Mouse (Mus musculus) splenic B cell, adult 2 months (primary cell): ENCODE measurements around the gene Ndufs8.

ENCODE experiments used
- DNase-seq: peaks from one replicate; pipeline ENCODE4 v3.0.0-alpha.2; 2011; ENCODE audit warnings: low read depth, low spot score
- H3K27me3 ChIP-seq: 2 replicates; pipeline ENCODE4 v1.6.1; 2012; ENCODE audit warnings: mild to moderate bottlenecking, low read length, moderate library complexity, mixed read lengths; ENCODE audit not compliant: control insufficient read depth, poor library complexity, insufficient read depth, severe bottlenecking
- H3K36me3 ChIP-seq: 2 replicates; pipeline ENCODE4 v1.6.1; 2012; ENCODE audit warnings: mild to moderate bottlenecking, low read length, moderate library complexity, mixed read lengths; ENCODE audit not compliant: control insufficient read depth, poor library complexity, insufficient read depth, severe bottlenecking

Ndufs8 gene

DNA sequence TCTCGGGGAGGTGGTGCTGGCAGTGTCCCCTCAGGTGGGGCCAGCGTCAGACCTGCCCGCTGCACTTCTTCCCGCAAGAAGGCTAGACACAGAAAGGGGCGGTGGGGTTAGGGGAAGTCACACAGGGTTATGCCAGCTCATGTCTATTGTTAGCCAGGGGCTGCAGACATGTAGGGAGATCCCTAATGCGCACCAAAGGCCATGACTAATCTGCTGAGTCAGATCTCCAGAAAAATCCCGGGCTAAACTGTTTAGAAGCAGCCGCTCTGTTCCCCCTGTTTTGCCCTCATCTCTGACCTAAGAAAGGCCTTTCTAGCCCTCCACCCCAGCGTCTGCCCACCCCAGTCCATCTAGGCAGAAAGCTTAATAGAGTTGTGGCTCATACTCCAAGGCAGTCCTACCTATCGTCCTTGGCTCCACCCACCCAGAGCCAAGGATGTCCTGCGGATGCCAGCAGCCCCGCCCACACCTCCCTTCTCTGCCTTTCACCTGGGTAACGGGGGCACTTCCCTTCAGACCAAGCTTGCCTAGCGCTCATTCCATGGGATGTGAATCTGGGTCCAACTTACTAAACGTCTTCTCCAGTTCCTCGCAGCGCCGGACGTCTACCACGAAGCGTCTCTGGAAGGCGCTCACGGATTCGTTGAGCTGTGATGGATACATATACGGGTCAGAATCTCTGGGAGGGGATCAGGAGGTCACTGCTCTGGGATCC is 8.8 kb downstream of the Ndufs8 start:
- no peak for DNase-seq
- no peaks in the 10 kb centered on the region for H3K27me3 ChIP-seq
- peaks cover 9% of the 10 kb centered on the region for H3K36me3 ChIP-seq

- Histone ChIP-seq H3K36me3 (peaks cover 9% of the 10 kb centered on the region), H3K27me3 (no peaks in the 10 kb centered on the region)
Measured at GRCm38 (mm10) chr19:3902966-3903365, 9.6 kb downstream of the Ndufs8 start.

DNA sequence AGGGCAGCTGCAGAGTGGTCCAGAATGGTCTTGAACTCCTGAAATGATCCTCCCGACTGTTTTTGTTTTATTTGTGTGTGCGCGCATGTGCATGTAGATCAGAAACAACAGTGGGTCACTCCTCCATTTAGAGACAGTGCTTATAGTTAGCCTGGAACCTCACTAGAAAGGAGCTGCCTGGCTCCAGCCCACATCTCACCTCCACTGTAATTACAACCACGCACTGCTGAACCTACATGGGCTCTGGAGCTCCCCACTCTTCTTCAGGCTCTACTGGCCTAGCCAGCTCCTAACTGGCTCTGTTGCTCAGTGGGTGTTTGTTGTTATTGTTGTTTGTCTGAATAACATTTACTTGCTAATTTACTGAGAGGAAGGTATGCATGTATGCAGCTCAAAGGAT is 13.0 kb downstream of the Ndufs8 start:
- DNase-seq = no peak
- H3K36me3 ChIP-seq = peaks cover 16% of the 10 kb centered on the region
- no peaks in the 10 kb centered on the region for H3K27me3 ChIP-seq

More at GRCm38 (mm10) chr19:3902966-3903365, 9.6 kb downstream of the Ndufs8 start:
- DNase-seq = no peak

- DNase-seq = peak; percentile 76
- Histone ChIP-seq H3K27me3 (no peaks in the 10 kb centered on the region), H3K36me3 (peaks cover 16% of the 10 kb centered on the region)
Measured at GRCm38 (mm10) chr19:3898952-3899351, 13.6 kb downstream of the Ndufs8 start.

GRCm38 (mm10) chr19:3897557-3897956 is 15.0 kb downstream of the Ndufs8 start:
- H3K27me3 ChIP-seq = no peaks in the 10 kb centered on the region
- DNase-seq = no peak
- peaks cover 12% of the 10 kb centered on the region for H3K36me3 ChIP-seq

- Histone ChIP-seq H3K27me3 (no peaks in the 10 kb centered on the region), H3K36me3 (peaks cover 8% of the 10 kb centered on the region)
- no peak for DNase-seq
Measured at GRCm38 (mm10) chr19:3896208-3896607, 16.4 kb downstream of the Ndufs8 start.

GRCm38 (mm10) chr19:3895171-3895631 is 17.4 kb downstream of the Ndufs8 start:
- H3K36me3 ChIP-seq = peaks cover 9% of the 10 kb centered on the region
- DNase-seq = no peak
- no peaks in the 10 kb centered on the region for H3K27me3 ChIP-seq

- peaks cover 9% of the 10 kb centered on the region for H3K36me3 ChIP-seq
- H3K27me3 ChIP-seq = no peaks in the 10 kb centered on the region
- DNase-seq = no peak
Measured at GRCm38 (mm10) chr19:3894294-3894693, 18.3 kb downstream of the Ndufs8 start.

GRCm38 (mm10) chr19:3893545-3894116 is 18.9 kb downstream of the Ndufs8 start:
- peaks cover 9% of the 10 kb centered on the region for H3K36me3 ChIP-seq
- no peaks in the 10 kb centered on the region for H3K27me3 ChIP-seq
- DNase-seq = no peak

- H3K27me3 ChIP-seq = no peaks in the 10 kb centered on the region
- peak; percentile 80 for DNase-seq
Measured at GRCm38 (mm10) chr19:3890181-3890580, 22.4 kb downstream of the Ndufs8 start.

DNA sequence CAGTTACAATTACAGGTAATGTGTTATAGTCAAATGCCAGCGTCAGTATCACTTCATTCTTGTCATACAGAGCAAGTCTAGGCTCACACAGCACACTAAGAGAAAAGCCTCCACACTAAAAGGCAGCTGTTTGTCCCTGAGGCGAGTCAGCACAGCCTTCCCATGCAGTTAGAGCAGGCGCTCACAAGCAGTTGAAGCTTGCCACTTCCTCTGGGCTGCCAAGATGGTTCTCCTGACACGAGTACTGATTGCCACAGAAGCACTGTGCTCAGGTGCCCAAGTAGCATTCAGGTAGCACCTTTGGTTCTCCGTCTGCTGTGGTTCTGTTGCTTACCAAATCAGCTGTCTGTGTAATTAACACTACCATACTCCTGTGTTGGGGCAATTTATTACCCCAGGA is 23.5 kb downstream of the Ndufs8 start:
- DNase-seq = no peak
- Histone ChIP-seq H3K36me3 (peaks cover 9% of the 10 kb centered on the region), H3K27me3 (no peaks in the 10 kb centered on the region)

More at GRCm38 (mm10) chr19:3890181-3890580, 22.4 kb downstream of the Ndufs8 start:
- H3K36me3 ChIP-seq = peaks cover 6% of the 10 kb centered on the region

- H3K27me3 ChIP-seq = no peaks in the 10 kb centered on the region
- no peak for DNase-seq
- peaks cover 10% of the 10 kb centered on the region for H3K36me3 ChIP-seq
Measured at GRCm38 (mm10) chr19:3884325-3884990, 28.1 kb downstream of the Ndufs8 start.

DNA sequence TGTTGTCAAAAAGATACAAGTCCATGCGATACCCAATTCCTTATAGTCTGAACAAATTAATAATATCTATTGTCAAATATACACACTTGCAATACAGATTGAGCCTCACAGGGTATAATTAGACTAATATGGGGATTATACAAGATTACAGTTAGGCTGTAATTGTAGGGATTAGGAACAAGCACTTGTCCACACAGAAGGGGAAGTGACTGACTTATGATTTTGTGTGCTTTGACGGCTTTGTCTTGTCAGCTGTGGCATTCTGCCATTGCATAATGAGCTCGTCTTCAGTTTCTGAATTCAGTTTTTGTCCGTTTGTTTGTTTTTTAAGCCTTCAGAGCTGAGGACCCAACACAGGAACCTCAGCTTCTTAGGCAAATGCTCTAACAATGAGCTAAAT is 30.4 kb downstream of the Ndufs8 start:
- H3K36me3 ChIP-seq = peaks cover 10% of the 10 kb centered on the region
- H3K27me3 ChIP-seq = no peaks in the 10 kb centered on the region
- no peak for DNase-seq

GRCm38 (mm10) chr19:3880054-3880848 is 32.3 kb downstream of the Ndufs8 start:
- DNase-seq = no peak
- no peaks in the 10 kb centered on the region for H3K27me3 ChIP-seq

More at GRCm38 (mm10) chr19:3880054-3880848, 32.3 kb downstream of the Ndufs8 start:
- peaks cover 8% of the 10 kb centered on the region for H3K36me3 ChIP-seq
